Mouse (Mus musculus): ENCODE data around the gene Sbno2. TPM values are rescaled to one million over a fixed set of nuclear protein-coding genes. Genes with fewer than 3 reads are reported as not detected.

Gene Sbno2
- total RNA-seq, 2 experiments from 2014 or later: 21.4 to 22.1 TPM

DNA sequence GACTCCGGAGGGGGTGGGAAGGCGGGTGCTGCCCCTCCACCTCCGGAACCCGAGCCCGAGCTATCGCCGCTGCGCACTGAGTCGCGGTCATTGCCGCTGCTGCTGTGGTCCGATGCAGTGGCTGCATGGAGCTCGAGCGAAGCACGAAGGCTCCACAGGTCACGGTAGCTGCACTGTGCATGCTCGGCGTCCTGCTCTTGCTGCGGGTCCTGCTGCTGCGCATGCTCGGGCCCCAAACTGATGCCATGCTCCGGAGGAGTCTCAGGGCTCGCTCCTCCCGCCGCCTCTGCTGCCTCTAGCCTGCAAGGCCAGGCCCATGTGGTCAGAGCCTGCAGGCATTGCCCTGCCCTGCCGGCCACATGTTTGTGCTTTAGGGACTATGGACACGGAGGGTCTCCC, 26.6 kb upstream of the Sbno2 start:
- Histone ChIP-seq H3K27ac (peak overlapping the region; percentile 42), H3K4me3 (no peak overlapping the region)
- intact Hi-C loops (cut with DNase I): no loop called here
- TF ChIP-seq CTCF (IDR thresholded peaks at IDR 0.05): no peak
- peak in 1 of 2 experiments; percentile 55 for DNase-seq (ENCODE audit: extremely low spot score in 1 of 2, low spot score in 2 of 2)

DNA sequence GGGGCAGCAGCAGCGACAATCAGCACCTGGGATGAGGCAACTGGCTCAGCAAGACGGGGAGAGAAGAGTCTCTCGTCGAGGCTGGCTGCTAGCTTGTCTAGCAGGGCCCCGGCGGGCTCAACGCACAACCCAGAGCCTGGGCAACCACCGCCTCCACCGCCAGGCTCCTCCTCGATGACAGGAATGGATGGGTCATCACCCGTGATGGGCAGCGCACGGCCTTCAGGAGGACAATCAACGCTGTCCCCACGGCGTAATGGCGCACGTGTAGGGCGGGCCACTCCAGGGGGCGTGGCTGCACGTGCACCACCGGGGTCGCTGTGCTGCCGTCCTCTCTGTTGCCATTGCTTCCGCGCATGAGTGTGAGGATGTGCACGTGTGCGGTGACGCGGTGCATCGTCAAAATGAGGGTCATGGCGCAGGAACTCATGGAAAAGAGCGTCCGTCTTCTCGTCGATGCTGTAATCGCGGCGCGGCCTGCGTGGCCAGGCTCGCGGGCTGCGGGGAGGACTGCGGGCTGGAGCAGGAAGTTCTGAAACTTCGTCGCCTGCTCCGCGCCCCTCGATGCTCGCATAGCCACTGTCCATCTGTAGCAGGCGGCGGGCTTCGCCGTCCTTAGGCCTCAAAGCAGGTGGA, 26.1 kb upstream of the Sbno2 start:
- intact Hi-C loops (cut with DNase I): no loop called here
- H3K27ac ChIP-seq: peak overlapping the region; percentile 42
- TF ChIP-seq CTCF (IDR thresholded peaks at IDR 0.05): no peak
- H3K4me3 ChIP-seq: no peak overlapping the region
- DNase-seq (ENCODE audit: extremely low spot score in 1 of 2, low spot score in 2 of 2): peak; percentile 60 to 65

DNA sequence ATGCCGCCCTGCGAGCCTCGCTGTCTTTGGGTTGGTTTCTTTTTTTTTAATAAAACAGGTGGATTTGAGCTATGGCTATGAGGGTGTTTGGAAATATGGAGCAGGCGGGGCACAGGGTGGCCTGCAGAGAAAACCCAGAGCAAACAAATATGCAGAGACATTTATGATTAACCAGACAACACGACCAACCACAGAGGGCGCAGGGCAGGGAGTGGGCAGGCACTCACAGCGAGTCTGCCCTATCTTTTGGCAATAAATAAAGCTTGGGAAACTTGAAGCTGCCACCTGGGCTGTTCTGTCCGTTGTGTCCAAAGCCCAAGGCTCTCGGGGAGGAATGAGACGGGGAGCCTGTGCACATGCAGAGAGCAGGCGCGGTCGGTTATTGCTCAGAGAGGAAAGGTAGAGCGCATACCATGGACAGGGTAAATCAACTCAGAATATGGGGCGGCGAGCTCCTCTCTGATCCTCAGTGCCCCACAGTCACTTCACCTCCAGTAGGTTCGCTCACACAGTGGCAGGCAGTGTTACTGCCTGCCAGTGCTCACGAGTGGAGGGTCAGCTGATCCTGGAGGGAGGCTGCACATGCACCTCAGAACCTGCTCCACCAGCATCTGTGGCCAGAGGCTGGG, 25.1 kb upstream of the Sbno2 start:
- intact Hi-C loops (cut with DNase I): no loop called here
- Histone ChIP-seq H3K4me3 (no peak overlapping the region), H3K27ac (no peak overlapping the region)
- no peak for DNase-seq (ENCODE audit: extremely low spot score in 1 of 2, low spot score in 2 of 2)
- no peak for TF ChIP-seq CTCF (IDR thresholded peaks at IDR 0.05)

DNA sequence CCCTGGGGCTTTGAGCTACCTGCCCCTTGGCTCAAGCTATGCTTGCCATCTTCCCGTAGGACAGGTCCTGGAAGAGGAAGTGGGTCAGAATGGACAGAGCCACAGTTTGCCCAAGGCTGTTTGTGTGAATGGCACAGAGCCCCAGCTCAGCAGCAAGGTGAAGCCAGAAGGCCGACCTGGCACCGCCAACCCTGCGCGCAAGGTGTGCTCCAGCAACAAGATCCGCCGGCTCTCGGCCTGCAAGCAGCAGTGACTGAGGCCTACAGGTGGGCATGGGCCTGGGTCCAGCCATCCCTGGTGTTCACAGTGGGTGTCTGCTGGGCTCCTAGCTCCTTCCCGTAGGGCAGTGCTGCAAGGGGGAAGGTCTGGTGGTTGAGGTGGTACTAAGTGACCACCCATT, 24.5 kb upstream of the Sbno2 start:
- intact Hi-C loops (cut with DNase I): no loop called here
- TF ChIP-seq CTCF (IDR thresholded peaks at IDR 0.05): no peak
- Histone ChIP-seq H3K27ac (no peak overlapping the region; the same call in 1 of the 2 replicates), H3K4me3 (no peak overlapping the region)
- DNase-seq (ENCODE audit: extremely low spot score in 1 of 2, low spot score in 2 of 2): peak in 1 of 2 experiments; percentile 45

DNA sequence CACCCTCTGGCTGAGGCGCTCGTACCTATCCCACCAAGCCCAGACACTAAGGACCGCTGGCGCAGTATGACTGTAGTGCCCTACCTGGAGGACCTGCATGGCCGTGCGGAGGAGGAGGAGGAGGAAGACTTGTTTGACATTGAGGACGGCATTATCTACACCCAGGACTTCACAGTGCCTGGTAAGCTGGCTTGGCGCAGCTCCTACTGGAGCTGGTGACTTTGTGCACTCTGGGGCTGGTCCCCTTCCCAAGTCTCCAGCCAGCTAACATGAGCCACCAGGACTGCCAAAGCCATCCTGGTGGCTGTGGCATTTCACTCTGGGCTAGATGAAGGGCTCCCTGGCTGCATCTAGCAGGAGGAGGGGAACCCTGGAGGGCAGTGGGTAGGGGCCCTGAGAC, 22.5 kb upstream of the Sbno2 start:
- DNase-seq (ENCODE audit: extremely low spot score in 1 of 2, low spot score in 2 of 2): no peak
- H3K4me3 ChIP-seq: no peak overlapping the region
- H3K27ac ChIP-seq: no peak overlapping the region; the same call in 1 of the 2 replicates
- TF ChIP-seq CTCF (IDR thresholded peaks at IDR 0.05): no peak
- intact Hi-C loops (cut with DNase I): no loop called here

DNA sequence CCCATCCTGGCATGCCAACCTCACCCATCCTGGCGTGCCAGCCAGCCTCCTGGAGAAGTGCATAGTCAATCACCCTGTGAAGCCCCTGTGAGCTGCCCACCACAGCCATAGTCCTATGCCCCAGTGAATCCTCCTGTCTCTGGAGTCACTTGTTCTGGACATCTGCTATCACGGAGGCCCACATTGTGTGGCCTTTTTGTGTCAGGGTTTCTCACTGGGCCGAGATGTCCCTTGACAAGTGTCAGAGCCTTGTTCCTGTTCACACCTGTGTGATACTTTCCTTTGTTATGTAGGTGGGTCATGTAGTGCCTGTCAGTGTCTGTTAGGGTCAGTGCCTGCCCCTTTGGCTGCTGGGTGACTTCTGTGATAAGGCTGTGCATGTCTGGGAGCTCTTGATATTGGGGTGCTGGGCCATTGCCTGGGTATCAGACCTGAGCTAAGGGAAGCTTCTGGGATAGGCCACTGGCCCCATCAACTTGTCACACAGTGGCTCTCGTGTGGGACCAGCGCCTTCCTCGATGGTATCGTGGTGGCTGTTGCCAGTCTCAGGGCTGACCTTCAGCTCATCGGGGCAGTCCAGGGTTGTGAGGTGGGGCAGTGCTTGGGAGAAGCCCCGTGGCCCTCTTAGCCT, 18.7 kb upstream of the Sbno2 start:
- no peak overlapping the region for H3K4me3 ChIP-seq
- H3K27ac ChIP-seq: no peak overlapping the region
- intact Hi-C loops (cut with DNase I): no loop called here
- no peak for TF ChIP-seq CTCF (IDR thresholded peaks at IDR 0.05)
- no peak for DNase-seq (ENCODE audit: extremely low spot score in 1 of 2, low spot score in 2 of 2)

DNA sequence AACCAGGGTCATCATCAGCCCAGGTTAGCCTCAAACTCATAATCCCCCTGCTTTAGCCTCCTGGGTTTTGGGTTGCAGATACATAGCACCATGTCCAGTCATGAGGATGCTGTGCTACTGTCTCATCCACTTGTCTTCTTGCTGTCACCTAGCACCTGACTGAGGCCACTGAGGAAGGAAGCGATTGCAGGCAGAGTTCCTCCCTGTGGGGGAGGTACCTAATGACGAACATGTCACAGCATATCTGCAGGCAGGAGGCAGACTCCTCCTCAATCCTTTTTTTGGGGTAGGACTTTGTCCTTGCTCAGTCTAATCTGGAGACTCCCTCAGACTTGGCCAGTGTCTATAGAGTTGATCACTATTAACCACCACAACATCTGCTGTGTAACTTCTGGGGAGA, 16.3 kb upstream of the Sbno2 start:
- intact Hi-C loops (cut with DNase I): no loop called here
- Histone ChIP-seq H3K27ac (no peak overlapping the region), H3K4me3 (no peak overlapping the region)
- DNase-seq (ENCODE audit: extremely low spot score in 1 of 2, low spot score in 2 of 2): no peak
- TF ChIP-seq CTCF (IDR thresholded peaks at IDR 0.05): no peak

DNA sequence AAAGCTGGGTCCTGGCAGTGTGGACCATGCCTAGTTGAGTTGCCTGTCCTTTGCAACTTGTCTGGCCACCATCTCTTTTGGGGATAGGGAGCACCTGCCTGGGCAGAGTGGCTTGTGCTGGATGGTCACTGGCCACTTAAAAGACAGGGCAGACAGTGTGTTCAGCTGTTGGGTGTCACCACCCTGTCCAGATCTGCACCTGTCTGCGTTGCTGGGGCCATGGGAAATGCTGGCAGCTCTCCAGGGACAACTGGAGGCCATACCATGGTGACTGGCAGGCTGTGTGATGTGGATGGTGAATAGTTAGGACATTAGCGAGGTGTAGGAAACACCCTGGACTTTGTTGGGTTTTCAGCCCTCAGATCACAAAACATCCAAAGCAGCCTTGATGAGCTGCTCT, 14.8 kb upstream of the Sbno2 start:
- Histone ChIP-seq H3K4me3 (no peak overlapping the region), H3K27ac (no peak overlapping the region)
- no peak for TF ChIP-seq CTCF (IDR thresholded peaks at IDR 0.05)
- intact Hi-C loops (cut with DNase I): no loop called here
- DNase-seq (ENCODE audit: extremely low spot score in 1 of 2, low spot score in 2 of 2): no peak

DNA sequence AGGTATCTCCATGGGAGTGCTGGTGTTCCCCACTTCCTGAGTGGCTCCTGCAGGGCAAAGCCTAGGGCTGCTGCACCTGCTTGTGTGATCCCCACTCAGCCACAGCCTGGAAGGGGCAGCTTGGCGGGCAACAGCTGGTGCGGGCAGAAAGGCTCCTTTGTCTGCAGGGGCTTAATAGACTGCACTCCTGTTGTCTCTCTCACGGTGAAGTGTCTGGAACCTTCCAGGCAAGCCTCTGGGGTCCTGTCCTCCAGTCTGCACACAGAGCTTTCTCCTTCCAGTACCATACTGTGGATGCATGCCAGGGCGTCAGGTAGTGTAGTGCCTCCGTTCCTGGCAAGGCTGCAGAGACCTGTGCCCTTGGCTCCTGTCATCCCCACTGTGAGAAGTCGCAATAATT, 13.2 kb upstream of the Sbno2 start:
- DNase-seq (ENCODE audit: extremely low spot score in 1 of 2, low spot score in 2 of 2): no peak
- no peak overlapping the region for H3K4me3 ChIP-seq
- intact Hi-C loops (cut with DNase I): no loop called here
- no peak for TF ChIP-seq CTCF (IDR thresholded peaks at IDR 0.05)
- no peak overlapping the region for H3K27ac ChIP-seq

DNA sequence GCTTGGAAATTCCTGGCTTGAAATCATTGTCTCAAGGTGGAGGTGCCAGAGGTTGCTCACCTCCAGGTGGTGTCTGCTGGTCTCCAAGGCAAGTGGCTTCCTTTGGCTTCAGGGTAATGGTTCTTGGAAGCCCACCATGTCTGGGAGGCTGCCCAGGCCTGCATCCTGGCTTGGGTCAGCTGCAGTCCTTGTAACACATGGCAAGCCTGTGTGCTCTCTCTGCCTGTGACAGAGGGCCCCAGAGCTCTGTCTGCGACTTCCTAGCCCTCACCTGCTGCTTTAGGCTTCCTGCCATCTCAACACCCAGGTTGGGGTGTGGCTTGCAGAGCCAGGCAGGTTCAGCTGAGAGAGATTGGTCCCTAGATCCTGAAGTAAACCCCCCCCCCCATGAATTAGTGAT, 12.4 kb upstream of the Sbno2 start:
- no peak for DNase-seq (ENCODE audit: extremely low spot score in 1 of 2, low spot score in 2 of 2)
- Histone ChIP-seq H3K27ac (peak overlapping the region; percentile 21), H3K4me3 (peak overlapping the region; percentile 94)
- intact Hi-C loops (cut with DNase I): loop anchor here (1.0 kb wide), 1 partner anchor 22 kb away; no protein-coding TSS in a partner anchor
- TF ChIP-seq CTCF (IDR thresholded peaks at IDR 0.05): no peak

DNA sequence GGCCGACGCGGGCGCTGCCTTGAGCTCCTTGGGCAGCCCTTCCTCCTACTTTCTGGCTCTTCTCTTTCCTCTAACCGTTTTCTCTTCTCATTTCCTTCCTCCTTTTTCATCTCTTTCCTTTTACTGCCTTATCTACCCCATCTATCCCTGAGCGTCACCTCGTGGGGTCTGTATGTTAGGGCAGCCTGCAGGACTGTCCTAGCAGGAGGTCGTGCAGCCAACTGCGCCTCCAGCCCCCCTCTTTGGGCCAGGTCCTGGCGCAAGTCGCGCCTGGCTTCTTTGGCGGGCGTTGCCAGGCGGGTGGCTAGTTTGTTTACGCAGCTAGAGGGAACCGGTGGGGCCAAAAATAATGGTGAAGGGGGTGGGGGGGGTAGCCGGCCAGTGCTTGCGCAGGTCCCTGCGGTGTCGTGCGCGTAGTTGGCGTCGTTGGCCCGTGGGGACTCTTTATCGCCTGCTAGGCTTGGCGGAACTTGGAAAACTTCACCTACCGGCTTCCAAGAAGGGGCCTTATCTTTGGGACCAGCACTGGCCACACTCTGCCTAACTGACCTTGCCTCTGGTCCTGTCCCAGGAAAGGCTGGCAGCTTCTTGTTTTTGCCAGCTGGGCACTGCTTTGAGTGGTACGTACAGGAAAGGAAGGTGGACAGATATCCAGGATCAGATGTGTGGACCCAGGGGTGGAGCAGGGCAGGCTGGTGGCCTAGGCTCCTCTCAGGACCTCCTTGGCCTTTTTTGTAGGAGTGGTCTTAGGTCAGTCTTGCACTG, 11.7 kb upstream of the Sbno2 start:
- intact Hi-C loops (cut with DNase I): loop anchor here (1.0 kb wide), 1 partner anchor 22 kb away; no protein-coding TSS in a partner anchor
- no peak for DNase-seq (ENCODE audit: extremely low spot score in 1 of 2, low spot score in 2 of 2)
- Histone ChIP-seq H3K27ac (peak overlapping the region; percentile 90), H3K4me3 (peak overlapping the region; percentile 94)
- TF ChIP-seq CTCF (IDR thresholded peaks at IDR 0.05): no peak; the same call in 1 of the 2 replicates

DNA sequence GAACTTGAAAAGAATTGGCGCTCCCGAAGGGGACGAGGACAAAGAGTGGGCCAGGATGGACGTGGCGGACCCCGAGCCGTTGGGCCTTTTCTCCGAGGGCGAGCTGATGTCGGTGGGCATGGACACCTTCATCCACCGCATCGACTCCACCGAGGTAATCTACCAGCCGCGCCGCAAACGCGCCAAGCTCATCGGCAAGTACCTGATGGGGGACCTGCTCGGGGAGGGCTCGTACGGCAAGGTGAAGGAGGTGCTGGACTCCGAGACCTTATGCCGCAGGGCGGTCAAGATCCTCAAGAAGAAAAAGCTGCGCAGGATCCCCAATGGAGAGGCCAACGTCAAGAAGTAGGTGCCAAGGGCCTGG, 11.2 kb upstream of the Sbno2 start:
- Histone ChIP-seq H3K4me3 (peak overlapping the region; percentile 94), H3K27ac (peak overlapping the region; percentile 90)
- no peak for DNase-seq (ENCODE audit: extremely low spot score in 1 of 2, low spot score in 2 of 2)
- intact Hi-C loops (cut with DNase I): no loop called here
- TF ChIP-seq CTCF (IDR thresholded peaks at IDR 0.05): no peak
